8 mouse cellular contexts compared by ENCODE assay signal in the genomic region with DNA sequence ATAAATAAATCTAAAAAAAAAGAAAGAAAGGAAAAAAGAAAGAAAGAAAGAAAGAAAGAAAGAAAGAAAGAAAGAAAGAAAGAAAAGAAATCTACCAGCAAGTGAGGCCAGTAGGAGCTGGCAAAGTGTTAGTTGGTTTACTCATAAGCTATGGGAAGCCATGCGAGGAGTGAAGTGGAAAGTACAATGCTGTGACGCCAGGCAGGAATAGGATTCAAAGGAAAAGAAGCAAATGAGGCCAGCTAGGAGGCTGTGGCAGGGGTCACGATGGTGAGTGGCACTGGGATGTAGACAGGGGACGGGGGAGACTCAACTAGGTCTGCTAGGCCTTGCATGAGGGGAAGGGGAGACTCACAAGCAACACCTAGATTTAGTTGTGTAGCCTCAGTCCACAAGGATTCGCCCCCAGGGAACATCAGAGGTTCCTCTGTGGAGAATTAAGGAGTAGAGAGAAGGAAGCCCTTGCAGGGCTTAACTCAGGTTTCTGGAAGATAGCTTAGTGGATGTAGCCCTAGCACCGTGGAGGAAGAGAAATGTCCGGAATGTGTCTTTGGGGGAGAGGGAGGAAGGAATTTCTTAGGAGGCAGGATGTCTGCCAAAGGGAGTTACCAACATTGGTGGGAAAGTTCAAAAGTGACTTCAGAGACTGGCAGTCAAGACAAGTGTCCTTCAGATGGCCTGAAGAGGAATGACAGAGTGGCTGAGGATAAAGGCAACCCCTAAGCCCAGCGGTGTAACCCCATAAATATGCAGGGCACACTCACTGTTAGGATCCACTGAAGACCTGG. TPM values are rescaled to one million over a fixed set of nuclear protein-coding genes. Genes with fewer than 3 reads are reported as not detected.
DNase-seq lines count a peak whose midpoint lies in the region; ATAC-seq lines count a peak whose summit lies in the region.

A gene (plus strand): TSS at position 210 of the 788 bp plus-strand sequence.

- no peak within 1 kb of the TSS for H3K4me3 ChIP-seq in macrophage (ENCODE audit: inconsistent target)

- no peaks in the 10 kb centered on the region for H3K36me3 ChIP-seq in macrophage (ENCODE audit: inconsistent target)

- DNase-seq in left cerebral cortex, adult 18-20 months (ENCODE audit: low spot score in 2 of 2) = no peak
- DNase-seq in left cerebral cortex, adult 11 months (ENCODE audit: low spot score) = no peak
- DNase-seq in heart, postnatal 36 days = no peak
- no peak for DNase-seq in layer of hippocampus, postnatal 14 days (ENCODE audit: low spot score in 2 of 2)
- DNase-seq in B cell, adult 2 months = no peak
- no peak for DNase-seq in frontal cortex, postnatal 10 days (ENCODE audit: low spot score in 2 of 2)

- 92% methylated on average over 7 of the region's 8 CpGs for WGBS in macrophage (ENCODE audit: missing documents)

- H3K79me2 ChIP-seq in macrophage (ENCODE audit: inconsistent target) = no peaks in the 10 kb centered on the region

- no peak for ATAC-seq in erythroid progenitor cell, adult 5-6 weeks (replicated peaks; ENCODE audit: low FRiP score, poor library complexity, severe bottlenecking)

- intact Hi-C loops in heart, postnatal 36 days (cut with DNase I) = no loop called here

- no peak within 1 kb of the TSS for H3K27ac ChIP-seq in macrophage

RNA-seq across cellular contexts. Expression of the gene that starts here (rescaled TPM):
- total RNA-seq in left cerebral cortex, adult 18-20 months (2021) = 100 to 1,000 TPM; 154 to 168 TPM
- total RNA-seq in erythroid progenitor cell, adult 5-6 weeks (2015; ENCODE audit: low replicate concordance) = 122 and 124 TPM in 2 replicates
- total RNA-seq in erythroid progenitor cell, adult 5-6 weeks (2017; ENCODE audit: low replicate concordance) = 74.2 and 96.2 TPM in 2 replicates
- total RNA-seq in heart, postnatal 36 days (2021) = 10 to 100 TPM; 73.3 to 84.1 TPM
- total RNA-seq in layer of hippocampus, postnatal 14 days (2021) = 100 to 1,000 TPM; 131 to 147 TPM
- 10 to 100 TPM in 23 of 26 experiments, 1 to 10 TPM in 3; 5.9 to 65.0 (median 26.1) TPM for total RNA-seq in macrophage (2018; cell fraction: chromatin; rRNA removed)
- total RNA-seq in macrophage (2018; cell fraction: cytosol; rRNA removed) = 100 to 1,000 TPM; 109 to 241 (median 184) TPM
- 100 to 1,000 TPM in 5 of 26 experiments, 10 to 100 TPM in 21; 24.4 to 186 (median 60.9) TPM for total RNA-seq in macrophage (2018; cell fraction: nucleus; rRNA removed)
- 221 to 258 TPM (median 233 TPM) in 3 replicates for polyA plus RNA-seq in macrophage (2018)
